Mouse (Mus musculus) right cerebral cortex, postnatal 14 days (tissue): ENCODE measurements around the gene Clstn3.
A peak's percentile ranks its signal among the peaks of the same experiment; 100 is the strongest.
"Not testable (repeated sequence)": the region's sequence is repeated elsewhere in the genome, so short reads cannot be mapped to it uniquely, and the experiment has no call there.

Source experiments
- DNase-seq: peaks from one replicate; pipeline ENCODE4 v3.0.0; 2022

Clstn3 gene

DNA sequence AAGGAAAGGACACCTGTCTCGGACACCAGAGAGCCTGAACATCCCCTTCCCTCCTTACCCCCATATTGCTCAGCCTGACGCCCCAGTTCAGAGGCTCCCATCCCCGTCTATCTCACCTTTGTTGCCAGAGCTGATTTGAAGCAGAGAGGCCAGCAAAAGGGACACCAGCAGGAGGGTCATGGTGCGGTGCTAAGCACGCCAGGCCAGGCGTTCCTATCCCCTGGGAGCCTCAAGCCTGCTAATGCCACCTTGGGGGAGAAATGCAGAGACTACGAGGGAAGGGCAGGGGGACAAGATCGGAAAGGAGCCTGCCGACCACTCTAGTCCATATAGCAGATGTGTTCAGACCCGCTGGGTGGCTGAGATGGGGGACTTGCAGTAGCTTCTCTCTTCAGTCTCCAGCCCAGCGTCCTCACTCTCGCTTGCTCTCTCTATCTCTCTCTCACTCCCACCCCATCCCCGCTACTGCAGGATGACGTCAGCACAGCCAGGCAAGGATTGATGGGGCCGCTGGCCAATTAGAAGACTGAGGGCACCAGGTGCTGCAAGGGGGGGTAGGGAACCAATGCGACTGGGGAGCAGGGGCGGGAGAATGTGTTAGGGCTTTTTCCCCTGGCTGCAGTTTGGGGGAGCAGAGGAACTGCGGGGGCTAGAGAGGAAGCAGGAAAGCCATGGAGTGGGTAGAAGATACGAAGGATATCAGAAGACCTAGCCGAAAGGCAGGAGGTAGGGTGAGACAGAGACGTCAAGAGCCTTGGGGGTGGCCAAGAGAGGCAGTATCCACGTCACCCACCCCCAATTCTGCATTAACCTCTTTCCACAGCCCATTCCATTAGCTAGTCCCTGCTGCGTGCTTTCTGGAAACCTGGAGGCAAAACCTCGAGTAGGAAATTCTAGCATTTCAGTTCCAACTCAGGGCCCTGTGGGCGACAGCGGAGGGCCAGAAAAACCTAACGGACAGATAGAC, at the start of gene Clstn3:
Clstn3 (minus strand) TSS at position 490 of the 967 bp plus-strand sequence.
- DNase-seq, result peak; percentile 94

DNA sequence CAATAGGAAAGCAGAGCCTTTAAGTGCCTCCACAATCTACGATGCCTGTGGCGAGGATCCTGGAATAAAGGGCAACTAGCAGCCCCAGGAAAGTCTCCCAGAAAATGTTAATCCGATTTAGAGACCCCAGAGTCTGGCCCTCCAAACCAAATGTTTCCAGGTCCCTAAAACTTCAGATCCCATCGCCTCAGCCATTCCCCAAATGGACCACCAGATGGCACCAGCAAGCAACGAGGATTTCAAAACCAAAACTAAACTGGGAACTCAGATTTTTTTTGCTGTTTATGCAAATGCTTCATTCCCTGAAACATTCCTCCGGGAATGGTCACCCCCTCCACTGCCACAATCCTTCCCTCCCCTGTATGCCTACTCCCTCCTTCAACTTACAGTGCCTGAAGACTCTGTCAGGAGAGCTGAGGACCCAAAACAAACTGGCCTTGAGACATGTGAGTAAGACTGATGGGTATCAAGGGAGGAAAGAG, 47.8 kb upstream of the Clstn3 start, which contains the start of gene C1ra:
C1ra (plus strand) TSS at position 51 of the 482 bp plus-strand sequence.
- peak; percentile 43 for DNase-seq

DNA sequence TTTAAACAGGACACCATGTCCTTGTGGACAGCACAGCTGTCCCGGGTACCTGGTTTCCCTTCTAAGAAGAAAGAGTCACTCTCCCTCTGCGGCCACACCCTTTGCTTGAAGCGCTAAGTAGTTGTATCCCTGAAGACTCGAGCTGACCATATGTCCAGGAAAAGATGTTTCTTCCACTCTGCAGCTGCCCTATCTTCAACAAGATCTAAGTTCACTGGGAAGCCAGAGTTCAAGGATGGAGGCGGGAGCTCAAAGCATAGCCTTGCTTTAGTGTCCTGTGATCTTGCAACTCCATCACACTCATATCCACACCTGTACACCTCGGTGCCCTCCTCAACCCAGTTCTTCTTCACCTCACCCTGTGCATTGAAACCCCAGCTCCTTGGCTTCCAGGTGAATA, 47.3 kb upstream of the Clstn3 start:
- DNase-seq, result no peak

DNA sequence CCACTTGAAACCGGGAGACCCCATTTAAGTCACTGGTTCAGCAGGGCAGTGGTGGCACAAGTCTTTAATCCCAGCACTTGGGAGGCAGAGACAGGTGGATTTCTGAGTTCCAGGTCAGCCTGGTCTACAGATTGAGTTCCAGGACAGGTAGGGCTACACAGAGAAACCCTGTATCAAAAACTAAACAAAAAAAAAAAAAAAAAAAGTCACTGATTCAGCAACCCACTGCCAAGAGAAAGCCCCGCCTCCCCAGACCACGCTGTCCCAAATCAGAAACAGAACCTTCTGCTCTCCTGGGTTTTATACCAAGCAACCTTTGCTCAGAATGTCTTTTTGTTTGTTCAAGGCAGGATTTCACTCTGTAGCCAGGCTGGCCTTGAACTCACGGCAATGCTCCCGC, 44.6 kb upstream of the Clstn3 start:
- not testable (repeated sequence) for DNase-seq

DNA sequence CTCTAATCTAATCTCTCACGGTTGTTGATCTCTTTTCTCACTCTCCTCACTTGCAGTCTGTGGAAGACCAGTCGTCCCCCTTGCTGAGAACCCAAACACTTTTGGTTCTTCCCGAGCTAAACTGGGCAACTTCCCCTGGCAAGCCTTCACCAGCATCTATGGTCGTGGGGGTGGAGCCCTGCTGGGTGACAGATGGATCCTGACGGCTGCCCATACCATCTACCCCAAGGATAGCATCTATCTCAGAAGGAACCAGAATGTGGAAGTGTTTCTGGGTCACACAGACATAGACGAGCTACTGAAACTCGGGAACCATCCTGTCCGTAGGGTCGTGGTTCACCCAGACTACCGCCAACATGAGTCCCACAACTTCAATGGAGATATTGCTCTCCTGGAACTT, 43.7 kb upstream of the Clstn3 start:
- DNase-seq, result peak; percentile 28

DNA sequence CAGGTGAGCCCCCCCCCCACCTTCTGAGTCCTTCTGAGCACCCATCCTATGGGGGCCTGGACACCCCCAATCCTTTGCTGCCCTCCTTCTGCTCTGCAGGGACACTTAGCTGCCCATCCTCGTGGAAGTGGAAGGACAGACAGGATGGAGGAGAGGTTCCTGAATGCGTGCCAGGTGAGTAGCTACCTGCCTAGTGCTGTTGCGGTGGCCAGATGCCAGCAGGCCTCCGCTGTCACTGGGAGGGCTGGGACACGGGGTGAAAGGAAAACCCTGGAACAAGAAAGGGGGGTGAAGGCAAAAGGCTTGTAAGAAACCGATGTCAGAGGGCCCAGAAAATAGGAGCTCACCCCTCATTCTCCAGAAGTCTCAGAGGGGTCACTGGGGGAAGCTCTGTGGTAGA, 42.4 kb upstream of the Clstn3 start:
- no peak for DNase-seq

DNA sequence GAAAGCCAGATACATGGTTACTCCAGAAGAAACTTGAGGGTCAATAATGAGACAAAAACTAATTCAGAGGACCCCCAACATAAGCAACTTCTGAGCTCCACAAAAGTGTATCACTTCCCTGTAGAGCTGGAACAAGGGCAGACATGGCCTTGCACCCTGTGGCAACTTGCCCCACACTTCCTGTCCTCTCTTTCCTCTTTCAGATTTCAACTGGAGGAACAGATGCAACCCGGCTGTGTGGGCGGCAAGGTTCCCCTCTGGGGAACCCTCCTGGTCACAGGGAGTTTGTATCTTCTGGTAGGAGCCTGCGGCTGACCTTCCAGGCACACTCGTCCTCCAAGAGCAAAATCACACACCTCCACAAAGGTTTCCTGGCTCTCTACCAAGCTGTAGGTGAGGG, 40.4 kb upstream of the Clstn3 start:
- peak; percentile 28 for DNase-seq

DNA sequence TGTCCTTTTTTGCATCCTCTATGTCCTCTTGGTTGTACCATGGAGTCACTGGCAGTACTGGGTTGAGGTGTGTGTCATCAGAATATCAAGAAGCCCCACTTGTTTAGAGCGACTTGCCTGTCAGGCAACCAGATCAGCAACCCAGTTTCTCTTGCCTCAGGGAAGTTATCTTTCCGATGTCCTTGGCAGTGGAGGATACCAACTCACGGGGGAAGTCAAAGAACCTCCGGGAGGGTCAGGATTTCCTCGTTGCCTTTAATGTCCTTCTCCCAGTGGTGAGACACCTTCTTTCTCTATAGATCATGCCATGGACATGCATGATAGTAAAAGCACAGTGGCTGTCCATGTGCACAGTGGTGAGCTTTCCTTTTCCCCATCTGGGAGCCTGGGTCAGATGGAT, 37.4 kb upstream of the Clstn3 start:
- DNase-seq, result no peak

DNA sequence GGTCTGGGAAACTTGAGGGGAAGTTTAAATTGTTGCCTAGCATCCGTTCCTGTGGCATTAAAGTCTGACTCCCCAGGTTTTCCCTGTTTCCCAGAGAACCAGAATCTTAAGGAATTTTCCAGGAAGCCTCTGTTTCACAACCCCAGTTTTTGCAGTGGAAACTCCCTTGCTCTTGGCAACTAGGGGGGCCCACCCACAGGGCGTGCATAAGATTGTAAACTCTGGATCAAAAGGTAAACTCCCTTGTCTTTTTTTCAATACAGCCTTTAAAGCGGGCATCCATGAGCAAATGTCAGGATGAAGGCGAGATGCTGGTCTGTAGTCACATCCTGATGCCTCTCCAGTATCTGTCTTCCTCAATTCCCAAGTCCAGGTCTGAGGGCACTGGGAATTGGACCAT, 36.9 kb upstream of the Clstn3 start:
- no peak for DNase-seq

DNA sequence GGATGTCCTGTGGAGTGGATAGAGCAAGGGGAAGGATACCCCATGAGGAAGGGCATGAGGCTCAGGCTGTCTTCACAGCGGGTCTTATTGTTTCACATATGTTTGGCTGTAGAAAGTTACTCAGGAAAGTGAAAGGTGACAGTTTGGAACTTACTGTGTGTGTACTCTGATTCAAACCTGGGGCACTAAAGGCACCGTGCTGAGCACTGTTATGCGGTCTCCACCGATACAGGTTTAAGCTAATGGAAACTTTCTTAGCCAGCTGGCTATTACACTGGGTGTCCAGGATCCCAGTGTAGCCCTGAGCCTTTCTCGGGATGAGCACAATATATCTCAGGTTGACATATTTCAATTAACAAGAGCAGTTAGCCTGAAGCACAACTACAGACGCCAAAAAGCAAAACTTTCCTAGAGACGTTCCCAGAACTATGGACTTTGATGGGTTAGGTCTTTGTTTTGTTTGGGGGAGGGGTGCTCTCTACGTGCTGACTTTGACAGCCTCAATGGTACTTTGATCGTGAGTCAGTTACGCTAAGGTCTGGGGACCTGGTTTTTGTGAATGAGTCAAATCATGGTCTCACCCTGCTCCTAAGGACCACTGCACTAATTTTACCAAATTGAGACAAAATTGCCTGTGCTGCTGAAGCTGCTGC, 35.4 kb upstream of the Clstn3 start:
- DNase-seq, result no peak

DNA sequence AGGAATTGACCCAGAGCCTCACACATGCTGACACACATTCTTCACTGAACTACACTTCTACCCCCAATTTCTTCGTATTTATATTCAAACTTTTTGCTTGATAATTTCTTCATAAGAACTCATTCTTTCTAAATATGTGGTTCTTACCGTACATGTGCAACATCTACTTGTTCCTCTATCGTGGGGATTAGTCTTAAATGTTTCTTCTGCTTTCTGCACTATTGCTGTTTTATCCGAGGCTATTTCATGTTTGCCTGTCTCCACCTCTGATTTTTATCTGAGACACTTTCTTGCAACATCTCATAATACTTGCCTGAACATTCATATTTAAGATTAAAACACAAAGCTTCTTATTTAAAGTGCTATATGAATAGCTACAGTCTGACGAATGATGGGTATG, 31.5 kb upstream of the Clstn3 start:
- DNase-seq, result no peak

DNA sequence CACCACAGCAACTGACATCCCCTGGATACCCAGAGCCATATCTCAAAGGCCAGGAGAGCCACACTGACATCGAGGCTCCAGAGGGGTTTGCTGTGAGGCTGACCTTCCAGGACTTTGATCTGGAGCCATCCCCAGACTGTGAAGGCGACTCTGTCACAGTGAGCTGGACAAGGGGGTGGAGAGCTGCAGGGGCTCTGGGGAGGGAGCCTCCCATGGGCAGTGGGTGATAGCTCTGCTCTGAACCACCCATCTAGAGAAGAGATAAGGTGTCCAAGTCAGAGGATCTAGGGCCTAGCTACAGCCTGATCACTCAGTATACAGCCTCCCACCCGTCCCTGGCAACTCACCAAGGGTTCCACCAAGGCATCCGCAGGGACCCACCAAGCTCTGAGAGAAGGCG, 29.3 kb upstream of the Clstn3 start:
- DNase-seq, result no peak

DNA sequence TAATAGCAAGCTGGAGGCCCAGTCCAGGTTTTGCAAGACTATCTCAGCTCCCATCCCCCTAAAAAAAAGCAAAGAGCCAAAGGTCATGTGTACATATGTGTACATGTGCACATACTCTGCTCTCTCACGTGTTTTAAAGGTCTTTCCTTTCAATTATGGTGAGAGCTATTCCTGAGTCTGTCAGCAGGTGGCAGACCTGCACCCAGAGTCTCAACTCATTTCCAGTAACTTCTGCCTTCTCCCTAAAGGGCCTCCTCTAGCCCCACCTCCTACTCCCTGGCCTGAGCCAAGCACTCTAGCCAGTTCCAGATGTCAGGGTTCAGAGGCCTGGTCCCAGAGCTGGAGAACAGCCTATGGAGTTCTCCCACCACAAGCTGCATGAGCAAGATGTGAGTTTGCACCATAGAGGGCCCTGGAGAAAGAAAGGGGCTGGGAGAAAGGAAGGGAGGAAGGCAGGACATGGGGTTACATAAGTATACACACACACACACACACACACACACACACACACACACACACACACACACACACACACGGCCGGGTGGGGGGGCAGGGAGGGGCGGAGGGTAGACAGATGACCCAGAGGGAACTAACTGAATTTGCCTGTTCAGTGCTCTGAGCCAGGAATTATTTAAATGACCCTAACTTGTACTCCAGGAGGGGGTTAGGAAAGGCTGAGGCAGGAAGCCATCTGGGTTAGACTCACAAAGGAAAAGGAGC, 28.4 kb upstream of the Clstn3 start, which contains the start of gene C1rl:
C1rl (plus strand) TSS at position 272 of the 720 bp plus-strand sequence.
- peak; percentile 66 for DNase-seq

DNA sequence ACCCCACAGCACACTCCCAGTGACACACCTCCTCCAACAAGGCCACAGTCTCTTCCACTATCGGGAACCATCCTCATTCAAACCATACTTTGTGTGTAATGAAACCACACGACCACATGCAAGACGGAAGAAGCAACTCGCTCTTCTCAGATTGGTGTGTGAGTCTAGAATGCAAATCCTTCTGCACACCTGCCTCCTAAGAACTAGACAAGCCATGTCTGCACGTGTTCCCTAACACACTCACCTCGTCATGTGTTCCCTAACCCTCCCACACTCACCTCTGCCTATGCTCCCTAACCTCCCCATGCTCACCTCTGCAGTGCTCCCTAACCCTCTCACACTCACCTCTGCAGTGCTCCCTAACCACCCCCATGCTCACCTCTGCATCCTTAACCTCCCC, 26.8 kb upstream of the Clstn3 start:
- no peak for DNase-seq

DNA sequence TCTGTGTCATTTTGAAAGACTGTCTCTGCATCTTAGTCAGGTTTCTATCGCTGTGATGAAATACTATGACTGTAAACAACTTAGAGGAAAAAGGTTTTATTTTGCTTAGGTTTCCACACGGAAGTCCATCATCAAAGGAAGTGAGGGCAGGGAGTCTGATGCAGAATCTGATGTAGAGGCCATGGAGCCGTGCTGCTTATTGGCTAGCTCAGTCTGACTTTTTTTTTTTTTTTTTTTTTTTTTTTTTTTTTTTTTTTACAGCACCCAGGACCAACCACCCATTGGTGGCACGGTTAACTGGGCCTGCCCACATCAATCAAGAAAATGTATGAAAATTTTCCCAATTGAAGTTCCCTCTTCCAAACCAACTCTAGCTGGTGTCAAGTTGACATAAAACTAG, 24.4 kb upstream of the Clstn3 start:
- DNase-seq, result no peak

DNA sequence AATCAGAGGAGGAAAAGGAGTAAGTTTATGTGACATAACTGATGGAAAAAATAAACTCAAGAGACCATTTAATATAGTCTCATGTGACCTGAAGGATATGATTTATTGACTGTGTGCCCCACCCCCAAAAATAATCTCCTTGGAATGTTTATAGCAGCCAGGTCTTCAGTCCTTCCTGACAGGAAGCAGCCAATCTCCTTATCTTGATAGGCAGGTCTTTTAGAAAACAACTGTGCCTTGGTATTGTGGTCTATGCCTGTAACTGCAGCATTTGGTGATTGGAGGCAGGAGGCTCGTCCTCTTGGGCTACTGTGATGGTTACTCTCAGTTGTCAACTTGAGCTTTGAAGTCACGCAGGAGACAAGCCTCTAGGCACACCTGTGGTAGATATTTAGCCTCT, 22.9 kb upstream of the Clstn3 start:
- no peak for DNase-seq

DNA sequence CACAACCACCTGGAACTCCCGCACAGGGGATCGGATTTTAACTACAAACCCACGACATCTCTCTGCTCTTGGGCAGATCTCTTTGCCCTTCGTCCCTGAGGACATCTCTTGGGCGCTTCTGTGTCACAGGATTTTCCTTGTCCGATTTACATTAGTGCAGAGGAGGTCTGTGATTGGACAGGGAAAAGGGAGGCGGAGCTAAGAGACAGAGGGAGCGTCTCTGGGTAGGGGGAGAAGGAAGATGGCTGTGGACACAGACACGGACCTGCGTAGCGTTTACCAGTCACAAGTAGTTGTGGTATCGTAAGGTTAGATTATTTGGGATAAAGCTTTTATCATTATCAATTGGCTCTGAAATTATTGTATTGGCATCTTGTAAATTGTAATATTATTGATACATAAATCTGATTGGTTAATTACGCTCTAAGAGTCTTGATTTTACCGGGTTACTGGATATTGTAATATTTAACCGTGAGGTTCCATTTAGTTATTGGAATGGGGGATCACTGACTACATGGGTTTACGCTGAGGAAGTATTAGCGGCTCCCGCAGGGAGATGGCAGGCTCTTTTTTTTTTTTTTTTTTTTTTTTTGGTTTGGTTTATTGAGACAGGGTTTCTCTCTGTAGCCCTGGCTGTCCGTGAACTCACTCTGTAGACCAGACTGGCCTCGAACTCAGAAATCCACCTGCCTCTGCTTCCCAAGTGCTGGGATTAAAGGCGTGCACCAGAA, 21.0 kb upstream of the Clstn3 start:
- DNase-seq, result no peak

DNA sequence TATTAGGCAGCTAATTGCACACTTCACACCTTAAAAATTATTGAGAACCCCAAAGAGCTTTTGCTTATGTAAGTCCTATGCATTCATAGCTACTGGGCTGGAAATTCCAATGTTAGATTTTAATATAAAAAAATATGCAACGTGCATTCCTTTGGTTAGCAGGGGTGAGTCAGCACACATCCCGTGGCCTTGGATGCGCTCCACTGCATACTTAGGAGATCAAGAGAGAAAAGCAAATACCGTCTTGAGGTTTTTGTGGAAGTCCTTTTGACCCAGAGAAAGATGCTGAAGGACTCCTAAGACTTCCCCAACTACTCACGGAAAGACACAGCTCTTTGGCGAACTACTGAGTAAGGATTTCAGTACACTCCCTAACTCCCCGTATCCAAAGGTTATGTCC, 20.3 kb upstream of the Clstn3 start:
- DNase-seq, result no peak

DNA sequence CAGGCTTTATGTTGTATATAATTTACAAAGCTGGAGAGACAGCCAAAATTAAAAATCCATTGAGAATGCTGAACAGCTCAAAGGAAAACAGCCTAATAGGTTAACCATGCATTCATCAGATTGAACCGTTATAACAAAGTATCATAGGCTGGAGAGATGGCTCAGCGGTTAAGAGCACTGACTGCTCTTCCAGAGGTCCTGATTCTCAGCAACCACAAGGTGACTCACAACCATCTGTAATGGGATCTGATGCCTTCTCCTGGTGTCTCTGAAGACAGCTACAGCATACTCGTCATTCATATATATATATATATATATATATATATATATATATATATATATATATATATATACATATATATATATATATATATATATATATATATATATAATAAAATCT, 19.2 kb upstream of the Clstn3 start:
- DNase-seq, result not testable (repeated sequence)

DNA sequence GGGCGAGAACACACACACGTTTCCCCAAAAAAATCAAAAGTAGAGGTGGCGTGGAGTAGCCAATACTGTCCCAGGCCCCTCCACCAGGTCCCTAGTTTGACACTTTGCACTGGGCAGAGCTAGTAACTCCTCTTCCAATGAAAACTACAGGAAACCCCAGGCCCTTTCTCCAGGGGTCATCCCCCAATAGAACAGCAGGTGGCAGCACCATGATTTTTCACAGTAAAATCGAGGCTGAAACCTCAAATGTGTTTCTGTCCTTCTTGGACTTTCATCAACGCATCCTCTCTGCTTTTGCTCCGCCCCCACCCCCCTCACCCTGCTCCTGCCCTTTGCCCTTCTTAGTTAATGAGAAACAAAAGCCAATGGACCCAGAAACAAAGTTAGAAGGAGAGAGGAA, 17.0 kb upstream of the Clstn3 start:
- DNase-seq, result peak; percentile 64

DNA sequence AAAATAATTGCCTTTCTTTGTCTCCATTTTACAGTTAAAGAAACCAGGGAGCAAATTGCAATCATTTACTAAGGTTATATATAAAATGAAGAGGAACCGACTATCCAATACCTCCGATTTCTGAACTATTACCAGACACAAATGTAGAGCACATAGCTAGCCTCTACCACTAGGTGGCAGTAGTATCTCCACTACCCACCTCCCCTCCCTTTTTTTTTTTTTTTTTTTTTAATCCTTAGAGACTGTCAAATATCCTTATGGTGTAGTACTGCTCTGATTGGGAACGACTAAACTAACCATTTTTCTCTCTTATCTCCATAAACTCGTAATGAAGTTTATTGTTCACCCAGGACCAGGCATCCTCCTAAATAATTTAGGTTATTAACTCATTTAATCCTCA, 15.7 kb upstream of the Clstn3 start:
- no peak for DNase-seq

DNA sequence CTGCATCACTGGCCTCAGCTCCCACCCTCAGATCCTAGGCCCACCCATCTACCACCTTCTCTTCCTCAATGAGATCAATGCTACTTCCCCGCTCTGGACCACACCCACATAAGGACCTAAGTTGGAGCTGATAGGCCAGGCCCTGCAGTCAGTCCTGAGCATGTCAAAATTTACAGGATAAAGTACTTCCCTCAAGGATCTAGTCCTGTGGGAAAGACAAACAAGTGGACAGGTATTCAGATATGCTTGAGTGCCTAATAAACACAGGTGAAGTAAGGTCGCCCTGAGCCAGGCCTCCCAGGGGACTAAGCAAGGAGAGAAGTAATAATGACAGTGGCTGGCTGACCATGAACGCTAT, 15.0 kb upstream of the Clstn3 start:
- no peak for DNase-seq
